Mouse (Mus musculus) inflammation-experienced regulatory T-cells, adult 16 weeks (primary cell): ENCODE results near the gene Capn2. TPM values are rescaled to one million over a fixed set of nuclear protein-coding genes. Genes with fewer than 3 reads are reported as not detected.

Source experiments
- polyA plus RNA-seq: library from polyadenylated mRNA; unstranded; fragments of 100-300 nt; shearing (Covaris generic); gene quantifications from one replicate; pipeline ENCODE4 v1.2.1, GENCODE M21; 2017

Capn2 gene
- 64.8 TPM for polyA plus RNA-seq

GRCm38 (mm10) chr1:182516758-182517676 is at the start of gene Capn2:
Gene Capn2 (minus strand): TSS chr1:182517608.

GRCm38 (mm10) chr1:182564408-182565120 is 47.2 kb upstream of the Capn2 start, which contains the start of gene Capn8:
Gene Capn8 (plus strand): TSS chr1:182565007.

Other genes with a start within 250 kb of the Capn2 start
- 122 TPM for gene Degs1, start 234.8 kb downstream of the Capn2 start, polyA plus RNA-seq
- gene Fbxo28, start 176.0 kb downstream of the Capn2 start, polyA plus RNA-seq: 6.9 TPM
- 11.4 TPM for gene Trp53bp2, start 108.4 kb downstream of the Capn2 start, polyA plus RNA-seq
- gene Capn8, start 47.4 kb upstream of the Capn2 start, polyA plus RNA-seq: not detected
- gene Ccdc185, start 231.6 kb upstream of the Capn2 start, polyA plus RNA-seq: not detected
- gene Susd4, start 246.3 kb upstream of the Capn2 start, polyA plus RNA-seq: 6.9 TPM